Mouse (Mus musculus) E14TG2a.4 (cell line): ENCODE measurements around the gene Med1.

Experiments used
- CTCF ChIP-seq: conservative IDR thresholded peaks from 2 replicates; pipeline ENCODE4 v1.5.1; 2014; ENCODE audit warnings: low read length
- NANOG ChIP-seq: IDR thresholded peaks from 2 replicates; pipeline ENCODE4 v1.6.1; 2014; ENCODE audit warnings: borderline replicate concordance, low read length, mixed read lengths
- POU5F1 ChIP-seq: IDR thresholded peaks from 2 replicates; pipeline ENCODE4 v1.6.1; 2014; ENCODE audit warnings: low read length, borderline replicate concordance

GRCm38 (mm10) chr11:98213311-98213710 lies 20.2 kb upstream of the Med1 start:
- TF ChIP-seq CTCF (no peak), POU5F1 (no peak), NANOG (no peak)
